Mouse (Mus musculus) T-helper 2 cell (primary cell): ENCODE results near the gene Cenph.
"Not testable (repeated sequence)": the region's sequence is repeated elsewhere in the genome, so short reads cannot be mapped to it uniquely, and the experiment has no call there.

Source experiments
- in situ Hi-C: fragments of 300-600 bp; cut with MboI, MseI; formaldehyde crosslinking; loops from one replicate; pipeline ENCODE4 v1.15.1; 2025; ENCODE audit warnings: high pct_unique_total_duplicates

Cenph gene

GRCm38 (mm10) chr13:100748638-100749037 is 27.1 kb downstream of the Cenph start:
- in situ Hi-C loops: no loop called here

GRCm38 (mm10) chr13:100746090-100746489 is 29.6 kb downstream of the Cenph start:
- in situ Hi-C loops: no loop called here

GRCm38 (mm10) chr13:100744036-100744744 is 31.5 kb downstream of the Cenph start, which contains the start of gene Mrps36:
Mrps36 (minus strand) TSS chr13:100744659.
- in situ Hi-C loops: no loop called here

- in situ Hi-C loops: no loop called here
Observed at GRCm38 (mm10) chr13:100743346-100744035, 32.2 kb downstream of the Cenph start.

- in situ Hi-C loops: no loop called here
Observed at GRCm38 (mm10) chr13:100742831-100743230, 32.9 kb downstream of the Cenph start.

GRCm38 (mm10) chr13:100732756-100733155 is 42.9 kb downstream of the Cenph start:
- in situ Hi-C loops: no loop called here

- in situ Hi-C loops: not testable (repeated sequence)
Observed at GRCm38 (mm10) chr13:100731462-100732046, 44.1 kb downstream of the Cenph start.

GRCm38 (mm10) chr13:100730861-100731176 is 44.9 kb downstream of the Cenph start, which contains the start of gene Cdk7:
Cdk7 (minus strand) TSS chr13:100730939.
- in situ Hi-C loops: no loop called here

- in situ Hi-C loops: no loop called here
Observed at GRCm38 (mm10) chr13:100730153-100730860, 45.4 kb downstream of the Cenph start.

GRCm38 (mm10) chr13:100728530-100728929 is 47.2 kb downstream of the Cenph start:
- in situ Hi-C loops: not testable (repeated sequence)

GRCm38 (mm10) chr13:100728086-100728485 is 47.6 kb downstream of the Cenph start:
- in situ Hi-C loops: no loop called here

GRCm38 (mm10) chr13:100725194-100725593 is 50.5 kb downstream of the Cenph start:
- in situ Hi-C loops: no loop called here

GRCm38 (mm10) chr13:100724051-100724754 is 51.5 kb downstream of the Cenph start:
- in situ Hi-C loops: no loop called here

GRCm38 (mm10) chr13:100721656-100722055 is 54.0 kb downstream of the Cenph start:
- in situ Hi-C loops: no loop called here

GRCm38 (mm10) chr13:100715467-100715866 is 60.2 kb downstream of the Cenph start:
- in situ Hi-C loops: no loop called here
